Mouse (Mus musculus): ENCODE measurements around the gene Mettl6.

Mettl6 gene

GRCm38 (mm10) chr14:31494975-31495455 is at the start of gene Mettl6:
Mettl6 (minus strand) TSS chr14:31495040.
- in situ Hi-C loops (cut with MseI, MboI) = no loop called here

DNA sequence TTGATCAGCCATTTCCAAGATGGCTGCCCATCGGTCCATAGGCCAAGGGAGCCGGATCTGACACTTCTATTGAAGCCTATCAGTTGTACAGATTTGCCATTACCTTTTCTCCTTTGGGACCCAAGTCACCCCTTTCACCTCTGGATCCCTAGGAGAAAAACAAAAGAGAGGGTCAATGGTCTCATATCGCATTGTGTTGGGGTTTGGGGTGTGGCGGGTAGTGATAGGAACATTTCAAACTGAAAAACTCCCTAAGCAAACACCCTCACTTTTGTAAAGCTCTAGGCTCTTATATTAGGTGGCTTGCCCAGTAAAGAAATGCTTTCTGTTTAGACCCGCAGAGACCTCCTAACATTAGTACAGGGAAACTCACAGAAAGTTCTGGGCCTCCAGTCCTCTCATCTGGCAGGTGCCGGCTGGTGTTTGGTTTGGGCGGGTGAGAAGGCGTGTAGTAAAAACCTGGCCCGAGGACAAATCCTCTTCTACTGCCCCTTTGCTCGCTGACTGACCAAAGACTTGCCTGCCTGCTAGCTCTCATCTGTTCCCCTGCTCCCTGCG is 49.1 kb upstream of the Mettl6 start:
- in situ Hi-C loops (cut with MseI, MboI) = no loop called here

GRCm38 (mm10) chr14:31537298-31537697 is 42.5 kb upstream of the Mettl6 start:
- in situ Hi-C loops (cut with MseI, MboI) = no loop called here

DNA sequence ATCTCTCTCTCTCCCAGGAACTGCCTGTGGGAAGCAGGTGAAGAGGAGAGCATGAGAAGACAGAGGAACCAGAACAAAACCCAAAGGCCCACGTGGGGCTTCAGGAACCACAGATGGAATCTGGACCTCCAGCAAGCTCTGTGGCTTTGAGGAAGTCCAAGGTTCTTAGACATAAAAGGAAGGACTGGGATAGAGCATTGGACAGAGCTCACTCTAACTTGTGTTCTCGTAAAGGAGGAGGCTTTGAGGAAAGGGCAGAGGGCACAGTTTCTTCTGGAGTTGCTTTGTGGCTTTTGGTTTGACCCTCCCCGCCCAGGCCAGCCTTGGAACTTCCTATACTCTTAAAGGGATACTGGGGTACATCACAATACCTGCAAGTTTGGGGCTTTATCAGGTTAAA is 37.8 kb upstream of the Mettl6 start:
- in situ Hi-C loops (cut with MseI, MboI) = no loop called here

GRCm38 (mm10) chr14:31531506-31532148 is 36.8 kb upstream of the Mettl6 start:
- in situ Hi-C loops (cut with MseI, MboI) = no loop called here

DNA sequence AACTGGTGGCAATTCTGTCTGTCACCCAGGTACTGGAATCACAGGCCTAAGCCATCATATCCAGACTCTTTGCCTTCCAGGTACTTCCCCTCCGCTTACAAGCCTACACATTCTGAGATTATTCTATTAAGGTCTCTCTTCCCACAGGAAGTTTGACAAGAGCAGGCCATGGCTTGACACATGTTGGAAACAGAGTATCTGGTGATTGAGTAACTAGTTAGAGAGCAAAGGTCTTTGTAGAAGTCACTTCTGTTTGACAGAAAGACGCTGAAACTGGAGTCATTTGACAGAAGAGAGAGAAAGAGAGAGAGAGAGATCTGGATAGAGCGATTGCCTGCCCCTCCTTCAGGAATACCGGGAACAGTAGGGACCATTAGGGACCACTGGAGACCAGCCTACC is 36.0 kb upstream of the Mettl6 start:
- in situ Hi-C loops (cut with MseI, MboI) = no loop called here

- in situ Hi-C loops (cut with MseI, MboI) = no loop called here
Measured at GRCm38 (mm10) chr14:31525040-31525810, 30.4 kb upstream of the Mettl6 start.

GRCm38 (mm10) chr14:31521318-31521717 is 26.5 kb upstream of the Mettl6 start:
- in situ Hi-C loops (cut with MseI, MboI) = no loop called here

DNA sequence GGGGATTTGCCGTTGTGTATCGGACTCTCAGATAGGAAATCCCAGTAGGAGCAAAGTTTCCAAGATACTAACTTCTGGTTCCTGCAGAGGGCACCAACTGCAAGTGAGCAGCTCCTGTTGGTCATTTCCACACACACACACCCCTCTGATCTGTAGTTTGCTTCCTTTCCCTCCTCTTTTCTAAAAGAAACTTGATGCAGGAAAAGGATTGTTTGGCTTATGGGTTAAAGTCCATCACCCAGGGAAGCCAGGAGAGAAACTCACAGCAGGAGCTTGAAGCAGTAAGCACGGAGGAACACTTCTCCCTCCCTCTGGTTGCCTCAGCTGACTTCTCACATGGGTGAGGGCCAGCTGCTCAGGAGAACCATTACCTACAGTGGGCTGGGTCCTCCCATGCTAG is 24.3 kb upstream of the Mettl6 start:
- in situ Hi-C loops (cut with MseI, MboI) = no loop called here

GRCm38 (mm10) chr14:31515895-31516294 is 21.1 kb upstream of the Mettl6 start:
- in situ Hi-C loops (cut with MseI, MboI) = no loop called here

DNA sequence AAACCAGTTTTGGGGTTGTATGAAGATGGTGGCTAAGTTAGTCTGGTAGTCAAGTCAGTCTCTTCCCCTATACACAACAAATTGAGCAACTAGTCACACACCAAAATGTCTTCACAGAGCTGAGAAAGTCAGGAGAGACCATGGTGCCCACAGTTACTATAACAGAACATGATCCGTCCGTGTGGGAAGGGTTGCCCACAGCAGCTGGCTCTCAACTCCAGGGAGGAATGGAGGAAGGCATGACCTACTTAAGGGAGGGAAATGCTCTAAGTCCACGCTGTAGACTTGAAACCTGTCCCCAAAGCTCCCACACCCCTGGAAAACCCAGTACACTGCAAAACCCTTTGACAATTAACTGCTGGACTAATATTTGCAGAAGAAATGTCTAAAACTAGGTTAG is 15.5 kb upstream of the Mettl6 start:
- in situ Hi-C loops (cut with MseI, MboI) = no loop called here

- in situ Hi-C loops (cut with MseI, MboI) = no loop called here
Measured at GRCm38 (mm10) chr14:31509911-31510310, 15.1 kb upstream of the Mettl6 start.

GRCm38 (mm10) chr14:31506456-31506855 is 11.6 kb upstream of the Mettl6 start:
- in situ Hi-C loops (cut with MseI, MboI) = no loop called here

DNA sequence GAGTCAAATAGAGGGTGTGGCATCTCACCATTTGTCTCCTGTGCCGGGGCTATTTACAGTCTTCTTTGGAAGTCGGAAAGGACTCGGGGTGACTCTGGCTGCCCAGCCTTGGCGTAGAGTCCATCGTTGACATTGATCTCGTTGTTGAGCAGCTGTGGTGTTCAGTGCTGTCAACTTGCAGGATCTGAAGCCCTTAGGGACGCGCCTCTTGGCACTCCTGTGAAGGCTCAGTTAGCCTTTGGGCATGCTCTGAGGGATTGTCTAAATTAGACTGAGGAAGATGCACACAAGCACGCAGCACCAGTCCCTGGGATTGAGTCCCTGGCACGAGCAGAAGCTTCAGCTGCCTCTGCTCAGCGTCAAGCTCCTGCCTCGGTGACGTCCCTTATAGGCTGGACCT is 8.6 kb upstream of the Mettl6 start:
- in situ Hi-C loops (cut with MseI, MboI) = no loop called here

DNA sequence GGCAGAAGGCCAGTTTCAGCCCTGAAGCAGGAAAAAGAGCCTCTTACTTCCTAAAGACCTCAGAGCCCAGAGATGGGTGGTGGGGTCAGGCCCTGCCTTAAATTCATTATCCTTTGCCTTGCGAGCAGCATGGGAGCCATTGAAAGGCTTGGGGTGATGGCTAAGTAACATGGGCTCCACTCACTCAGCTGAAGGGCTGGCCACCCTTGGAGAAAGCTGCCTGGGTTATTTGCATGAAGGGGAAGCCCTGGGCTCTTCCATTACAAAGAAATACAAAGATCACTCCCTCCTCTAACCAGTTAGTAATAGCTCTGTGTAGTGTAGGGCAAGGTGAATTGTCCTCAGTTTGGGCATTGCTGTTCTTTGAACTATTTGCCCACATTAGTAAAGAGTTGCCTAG is 4.7 kb upstream of the Mettl6 start:
- in situ Hi-C loops (cut with MseI, MboI) = no loop called here

GRCm38 (mm10) chr14:31496241-31496646 is 1.4 kb upstream of the Mettl6 start:
- in situ Hi-C loops (cut with MseI, MboI) = no loop called here

- in situ Hi-C loops (cut with MseI, MboI) = no loop called here
Measured at GRCm38 (mm10) chr14:31495538-31495937, 698 bp upstream of the Mettl6 start.

GRCm38 (mm10) chr14:31494349-31494974 is 378 bp downstream of the Mettl6 start, which contains the start of gene Eaf1:
Eaf1 (plus strand) TSS chr14:31494399.
- in situ Hi-C loops (cut with MseI, MboI) = no loop called here

DNA sequence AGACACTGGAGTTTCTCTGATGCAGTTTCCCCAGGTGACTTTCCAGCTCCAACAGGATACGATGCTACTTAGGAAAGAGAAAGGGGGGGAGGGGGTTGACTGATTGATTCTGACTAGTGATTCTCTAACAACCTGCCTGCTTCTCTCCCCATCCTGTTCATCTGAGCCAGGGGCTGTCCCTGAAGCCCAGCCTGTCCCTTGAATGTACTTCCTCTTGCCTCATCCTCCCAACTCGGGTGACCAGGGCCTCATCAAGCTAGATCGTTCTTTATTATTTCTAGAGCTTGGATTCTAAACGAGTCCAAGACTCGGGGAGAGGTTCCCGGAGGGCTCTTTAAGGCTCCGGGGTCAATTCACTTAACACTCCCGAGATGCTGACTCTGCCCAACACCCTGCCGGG is 939 bp downstream of the Mettl6 start:
- in situ Hi-C loops (cut with MseI, MboI) = no loop called here

- in situ Hi-C loops (cut with MseI, MboI) = no loop called here
Measured at GRCm38 (mm10) chr14:31488055-31488454, 6.8 kb downstream of the Mettl6 start.

GRCm38 (mm10) chr14:31486465-31486864 is 8.4 kb downstream of the Mettl6 start:
- in situ Hi-C loops (cut with MseI, MboI) = no loop called here

DNA sequence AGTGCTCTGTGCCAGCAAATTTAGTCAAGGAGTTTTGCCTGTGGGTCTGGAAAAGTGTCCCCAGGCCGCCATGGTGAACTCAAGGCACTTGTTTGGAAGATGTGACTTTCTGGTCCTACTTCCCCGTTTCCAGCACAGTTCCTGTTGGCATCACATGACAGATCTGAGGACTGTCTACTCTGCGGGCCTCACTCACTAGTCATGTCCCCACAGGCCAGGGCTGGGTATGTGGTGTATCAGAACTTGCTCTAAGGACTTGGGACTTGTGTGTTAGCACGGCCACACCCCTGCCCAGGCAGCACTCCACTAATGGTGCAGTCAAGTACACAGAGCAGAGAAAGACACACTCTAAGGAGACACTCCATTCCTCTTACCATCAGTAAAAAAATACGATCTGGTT is 12.4 kb downstream of the Mettl6 start:
- in situ Hi-C loops (cut with MseI, MboI) = no loop called here
